Mouse (Mus musculus) ZHBTc4 (cell line): ENCODE results near the gene Naa80.
A peak's percentile ranks its signal among the peaks of the same experiment; 100 is the strongest.

Experiments
- DNase-seq: peaks from one replicate; pipeline ENCODE4 v3.0.0-alpha.2; 2011; ENCODE audit warnings: low read depth, low spot score

The Naa80 gene

GRCm38 (mm10) chr9:107618778-107619545 lies 40.3 kb downstream of the Naa80 start:
- DNase-seq, result peak; percentile 54

- no peak for DNase-seq
Observed at GRCm38 (mm10) chr9:107619546-107619879, 40.8 kb downstream of the Naa80 start.

GRCm38 (mm10) chr9:107620954-107621353 lies 42.3 kb downstream of the Naa80 start:
- no peak for DNase-seq

- DNase-seq, result no peak
Observed at GRCm38 (mm10) chr9:107624539-107624938, 45.9 kb downstream of the Naa80 start.

GRCm38 (mm10) chr9:107624951-107625350 lies 46.3 kb downstream of the Naa80 start:
- no peak for DNase-seq

- DNase-seq, result peak; percentile 64
Observed at GRCm38 (mm10) chr9:107625351-107626128, 46.9 kb downstream of the Naa80 start.

GRCm38 (mm10) chr9:107626158-107626843 lies 47.6 kb downstream of the Naa80 start:
- no peak for DNase-seq

GRCm38 (mm10) chr9:107626844-107627277 lies 48.2 kb downstream of the Naa80 start:
- DNase-seq, result peak; percentile 98

- no peak for DNase-seq
Observed at GRCm38 (mm10) chr9:107627387-107628255, 48.9 kb downstream of the Naa80 start.

GRCm38 (mm10) chr9:107628721-107629410 lies 50.2 kb downstream of the Naa80 start:
- no peak for DNase-seq

- DNase-seq, result peak; percentile 42
Observed at GRCm38 (mm10) chr9:107629411-107629730, 50.7 kb downstream of the Naa80 start.

GRCm38 (mm10) chr9:107629901-107630425 lies 51.3 kb downstream of the Naa80 start:
- peak; percentile 50 for DNase-seq

- peak; percentile 98 for DNase-seq
Observed at GRCm38 (mm10) chr9:107630576-107630975, 51.9 kb downstream of the Naa80 start.

GRCm38 (mm10) chr9:107631311-107631826 lies 52.7 kb downstream of the Naa80 start:
- DNase-seq, result no peak

GRCm38 (mm10) chr9:107631861-107632260 lies 53.2 kb downstream of the Naa80 start:
- no peak for DNase-seq

GRCm38 (mm10) chr9:107632478-107632877 lies 53.8 kb downstream of the Naa80 start:
- DNase-seq, result no peak

GRCm38 (mm10) chr9:107633091-107633660 lies 54.5 kb downstream of the Naa80 start:
- peak; percentile 89 for DNase-seq
